Mouse (Mus musculus): Measurements from ENCODE around the gene P4htm. TPM values are rescaled to one million over a fixed set of nuclear protein-coding genes. Genes with fewer than 3 reads are reported as not detected.

P4htm gene
- 6.3 and 8.0 TPM in 2 replicates for polyA plus RNA-seq (2012)

DNA sequence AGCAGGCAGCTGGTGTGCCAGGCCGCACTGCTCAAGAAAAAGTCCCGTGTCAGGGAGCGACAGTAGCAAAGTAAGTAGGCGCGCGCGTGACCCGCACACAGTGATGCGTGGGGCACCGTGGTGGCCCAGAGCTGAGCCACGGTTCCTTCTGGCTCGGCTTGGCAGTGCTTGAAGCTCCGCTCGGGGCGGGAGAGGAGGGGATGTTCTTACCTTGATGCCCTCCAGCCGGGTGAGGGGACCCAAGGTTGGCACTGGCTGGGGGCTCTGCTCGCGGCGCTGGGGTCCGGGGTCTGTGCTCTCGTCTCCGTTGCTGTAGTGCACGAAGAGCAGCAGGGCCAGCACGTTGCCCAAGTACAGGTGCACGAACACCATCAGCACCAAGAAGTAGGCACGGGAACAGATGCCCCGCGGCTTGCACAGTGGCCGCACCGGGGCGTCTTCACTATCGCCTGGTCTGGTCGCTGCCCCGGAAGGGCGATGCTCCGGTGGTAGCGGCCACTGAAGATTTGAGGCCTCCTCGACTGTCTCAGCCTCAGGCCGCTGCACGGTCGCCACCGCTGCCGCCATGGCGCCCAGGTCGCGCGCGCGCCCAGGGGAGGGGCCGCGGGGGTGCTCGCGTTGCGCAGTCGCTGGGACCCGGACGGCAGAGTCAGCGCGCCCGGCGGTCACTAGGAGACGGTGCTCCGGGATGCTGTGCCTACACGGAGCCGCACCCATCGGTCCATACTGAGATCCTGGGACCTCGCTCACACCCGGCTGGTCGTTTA is at the start of gene P4htm:
Gene P4htm (minus strand): TSS at position 670 of the 767 bp plus-strand sequence.
- TF ChIP-seq GATA1 (IDR thresholded peaks at IDR 0.05; ENCODE audit: low read length) = no peak

DNA sequence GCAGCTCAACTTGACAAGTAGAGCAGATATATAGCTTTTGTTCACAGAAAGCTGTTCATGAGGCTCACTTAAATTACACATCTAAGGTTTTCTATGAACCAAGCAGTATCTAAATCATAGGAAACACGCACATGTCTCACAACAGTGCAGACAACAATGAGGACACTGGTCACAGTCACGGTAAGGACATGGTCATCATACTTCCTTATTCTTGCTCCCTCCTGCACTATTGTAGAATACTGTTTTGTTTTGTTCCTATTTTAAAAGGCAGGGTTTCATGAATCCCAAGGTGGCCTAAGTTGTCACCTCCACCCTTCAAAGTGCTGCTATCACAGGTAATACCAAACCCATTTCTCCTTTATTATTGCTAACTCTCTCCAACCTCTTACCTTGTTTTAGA is 42.4 kb upstream of the P4htm start:
- TF ChIP-seq GATA1 (IDR thresholded peaks at IDR 0.05; ENCODE audit: low read length) = no peak

DNA sequence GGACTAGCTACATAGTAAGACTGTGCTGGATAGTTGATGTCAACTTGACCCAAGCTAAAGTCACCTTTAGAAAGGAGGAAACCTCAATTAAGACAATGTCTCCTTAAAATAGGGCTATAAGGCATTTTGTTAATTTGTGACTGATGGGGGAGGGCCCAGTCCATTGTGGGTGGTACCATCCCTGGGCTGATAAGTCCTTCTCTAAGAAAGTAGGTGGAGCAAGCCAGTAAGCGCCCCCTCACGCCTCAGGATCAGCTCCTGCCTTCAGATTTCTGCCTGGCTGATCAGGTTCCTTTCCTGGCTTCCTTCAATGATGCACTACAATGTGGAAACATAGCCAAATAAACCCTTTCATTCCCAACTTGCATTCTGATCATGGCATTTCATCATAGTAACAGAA is 37.9 kb upstream of the P4htm start:
- TF ChIP-seq GATA1 (IDR thresholded peaks at IDR 0.05; ENCODE audit: low read length) = no peak

DNA sequence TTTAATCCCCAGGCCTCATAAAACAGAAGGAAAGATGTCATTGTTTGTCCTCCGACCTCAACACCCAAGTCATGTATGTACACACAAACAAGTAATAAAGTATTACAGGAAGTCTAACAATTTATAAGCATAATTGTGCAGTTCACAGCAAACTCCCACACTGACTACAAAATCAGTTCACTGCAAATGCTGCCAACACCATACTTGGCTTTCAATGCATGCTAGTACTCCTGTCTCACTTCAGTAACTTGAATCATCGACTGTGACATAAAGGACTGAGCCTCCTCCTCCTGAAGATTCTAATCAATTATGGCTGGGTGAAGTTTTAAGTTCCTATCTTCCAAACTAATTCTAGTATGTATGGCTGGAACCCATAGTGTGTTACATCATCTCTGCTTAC is 36.4 kb upstream of the P4htm start:
- no peak for TF ChIP-seq GATA1 (IDR thresholded peaks at IDR 0.05; ENCODE audit: low read length)

DNA sequence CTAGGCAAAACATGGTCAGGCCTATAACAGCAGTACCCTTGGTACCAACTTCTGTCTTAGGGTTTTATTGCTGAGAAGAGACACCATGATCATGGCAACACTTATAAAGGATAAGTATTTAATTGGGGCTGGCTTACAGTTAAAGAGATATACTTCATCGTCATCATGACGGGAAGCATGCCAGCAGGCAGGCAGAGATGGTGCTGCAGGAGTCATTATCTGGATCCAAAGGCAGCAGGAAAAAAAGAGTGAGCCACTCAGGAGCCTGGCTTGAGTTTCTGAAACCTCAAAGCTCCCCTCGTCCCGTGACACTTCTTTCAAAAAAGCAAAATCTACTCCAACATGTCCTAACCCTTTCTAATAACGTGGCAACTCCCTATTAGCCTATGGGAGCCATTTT is 34.9 kb upstream of the P4htm start:
- TF ChIP-seq GATA1 (IDR thresholded peaks at IDR 0.05; ENCODE audit: low read length) = no peak

DNA sequence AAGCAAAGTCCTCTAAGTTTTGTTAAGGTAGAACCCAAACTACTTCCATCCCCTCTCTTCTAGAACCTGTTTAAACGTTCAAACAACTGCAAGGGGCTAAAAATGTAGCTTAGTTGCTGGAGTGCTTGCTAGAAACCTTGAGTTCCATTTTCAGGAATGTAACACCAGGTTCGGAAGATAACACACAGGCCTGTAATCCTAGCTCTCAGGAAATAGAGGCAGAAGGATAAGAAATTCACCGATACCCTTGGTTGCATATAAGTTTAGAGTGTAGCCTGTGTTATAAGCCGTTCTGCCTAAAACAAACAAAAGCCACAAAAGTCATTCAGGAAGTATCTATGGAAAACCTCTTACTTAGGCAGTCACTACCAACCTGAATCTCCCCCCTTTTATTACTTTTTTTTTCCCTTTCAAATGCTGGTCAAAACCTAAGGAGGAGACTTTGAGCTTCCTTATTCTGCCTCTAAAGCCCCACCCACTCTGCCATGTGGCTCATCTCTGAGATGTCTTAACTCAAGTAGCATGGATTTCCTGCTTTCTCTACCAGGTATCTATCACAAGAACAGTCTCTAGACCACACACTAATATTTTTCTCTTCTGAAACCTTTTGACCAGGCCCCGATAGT is 34.3 kb upstream of the P4htm start:
- TF ChIP-seq GATA1 (IDR thresholded peaks at IDR 0.05; ENCODE audit: low read length) = no peak

DNA sequence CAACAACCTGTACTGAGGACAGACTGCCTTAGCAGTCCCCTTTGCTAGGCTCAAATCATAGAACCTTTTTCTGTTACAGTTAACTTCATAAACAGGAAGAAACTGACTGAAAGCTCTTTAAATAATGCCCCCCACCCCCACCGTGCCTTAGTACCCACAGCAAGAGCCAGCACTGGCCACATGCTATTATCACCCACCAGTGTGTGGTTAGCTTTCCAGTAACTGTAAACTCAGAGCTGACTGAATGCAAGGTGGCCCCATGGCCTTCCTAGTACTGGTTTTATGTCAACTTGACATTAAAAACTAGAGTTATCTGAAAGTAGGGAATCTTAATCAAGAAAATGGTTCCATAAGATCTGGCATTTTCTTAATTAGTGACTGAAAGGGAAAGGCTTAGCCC is 33.2 kb upstream of the P4htm start:
- TF ChIP-seq GATA1 (IDR thresholded peaks at IDR 0.05; ENCODE audit: low read length) = no peak

DNA sequence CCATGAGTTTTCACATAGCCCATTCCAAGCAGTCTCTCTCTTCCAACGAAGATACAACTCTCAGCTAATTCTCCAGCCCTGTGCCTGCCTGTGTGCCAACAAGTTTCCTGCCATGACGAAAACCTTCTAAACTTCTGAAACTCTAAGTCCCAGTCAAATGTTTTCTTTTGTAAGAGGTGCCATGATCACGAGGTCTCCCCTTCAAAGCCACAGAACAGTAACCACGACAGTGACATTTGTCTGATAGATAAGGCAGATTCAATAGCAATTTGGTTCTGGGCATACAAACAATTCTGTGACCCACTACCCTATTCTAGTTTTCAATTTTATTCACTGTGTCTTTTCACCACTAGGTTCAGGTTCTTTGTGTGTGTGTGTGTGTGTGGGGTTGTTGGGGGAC is 30.7 kb upstream of the P4htm start:
- no peak for TF ChIP-seq GATA1 (IDR thresholded peaks at IDR 0.05; ENCODE audit: low read length)

DNA sequence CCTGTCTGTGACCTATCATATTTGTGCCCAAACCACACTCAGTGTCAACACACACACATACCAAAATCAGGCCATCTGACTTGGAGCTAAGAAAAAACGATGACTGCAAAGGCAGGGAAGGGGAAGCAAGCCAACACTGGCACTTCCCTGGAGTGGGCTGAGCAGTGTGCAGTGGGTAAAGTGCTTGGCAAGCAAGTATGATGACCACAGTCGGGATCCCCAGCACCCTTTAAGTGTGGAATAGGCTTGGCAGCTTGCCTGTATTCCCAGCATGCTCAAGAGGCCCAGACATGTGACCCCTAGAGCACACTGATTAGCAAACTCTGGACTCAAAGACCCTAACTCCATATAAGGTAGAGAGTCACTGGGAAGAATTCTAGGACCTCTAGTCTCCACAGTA is 29.0 kb upstream of the P4htm start:
- TF ChIP-seq GATA1 (IDR thresholded peaks at IDR 0.05; ENCODE audit: low read length) = no peak

DNA sequence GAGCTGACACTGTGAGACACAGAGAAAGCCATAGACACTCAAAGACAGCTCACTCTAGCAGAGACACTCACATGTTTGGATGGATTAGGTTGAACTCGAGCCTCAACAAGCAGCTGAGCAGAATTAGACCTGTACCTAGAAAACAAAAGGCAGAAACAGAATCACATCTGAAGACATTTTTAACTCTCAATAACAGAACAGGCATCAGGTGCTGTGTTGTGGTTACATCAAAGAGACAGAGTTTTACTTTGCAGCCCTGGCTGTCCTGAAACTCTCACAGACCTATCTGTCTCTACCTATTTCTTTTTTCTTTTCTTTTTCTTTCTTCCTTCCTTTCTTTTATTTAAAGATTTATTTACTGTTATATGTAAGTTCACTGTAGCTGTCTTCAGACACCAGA is 19.8 kb upstream of the P4htm start:
- no peak for TF ChIP-seq GATA1 (IDR thresholded peaks at IDR 0.05; ENCODE audit: low read length)

DNA sequence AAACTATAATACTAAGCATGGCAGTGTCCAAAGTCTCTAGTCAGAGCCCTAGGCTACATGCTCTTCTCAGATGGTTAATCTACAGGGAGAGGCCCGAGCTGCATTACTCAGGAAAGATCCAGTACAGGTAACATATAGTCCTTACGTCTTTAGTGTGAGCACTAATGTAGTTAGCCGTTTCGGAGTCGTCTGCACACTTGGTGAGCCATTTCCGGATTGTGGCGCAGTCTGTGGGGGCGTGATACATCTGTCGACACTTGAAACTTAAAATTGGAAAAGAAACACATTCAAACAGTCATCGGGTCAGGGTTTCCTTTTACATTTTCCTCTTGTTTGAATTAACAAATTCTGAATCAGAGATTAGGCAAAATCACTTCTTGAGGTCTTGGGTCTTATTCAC is 14.0 kb upstream of the P4htm start:
- no peak for TF ChIP-seq GATA1 (IDR thresholded peaks at IDR 0.05; ENCODE audit: low read length)

DNA sequence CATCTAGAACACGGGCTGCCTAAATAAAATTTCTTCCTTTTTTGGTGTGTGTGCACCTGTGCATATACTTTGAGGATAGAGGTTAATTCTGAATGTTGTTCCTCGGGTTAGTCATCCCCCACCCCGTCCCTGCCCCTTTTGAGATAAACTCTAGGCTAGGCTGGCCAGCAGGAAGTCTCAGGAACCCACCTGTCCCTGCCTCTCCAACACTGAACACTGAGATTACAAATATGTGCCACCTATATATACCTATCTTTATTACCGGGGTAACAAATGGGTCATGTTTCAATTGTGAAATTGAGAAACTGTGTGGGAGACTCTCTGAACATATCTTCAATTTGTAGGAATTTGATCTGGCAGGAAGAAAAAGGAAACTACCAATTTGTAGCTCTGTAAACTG is 11.4 kb upstream of the P4htm start:
- TF ChIP-seq GATA1 (IDR thresholded peaks at IDR 0.05; ENCODE audit: low read length) = no peak

DNA sequence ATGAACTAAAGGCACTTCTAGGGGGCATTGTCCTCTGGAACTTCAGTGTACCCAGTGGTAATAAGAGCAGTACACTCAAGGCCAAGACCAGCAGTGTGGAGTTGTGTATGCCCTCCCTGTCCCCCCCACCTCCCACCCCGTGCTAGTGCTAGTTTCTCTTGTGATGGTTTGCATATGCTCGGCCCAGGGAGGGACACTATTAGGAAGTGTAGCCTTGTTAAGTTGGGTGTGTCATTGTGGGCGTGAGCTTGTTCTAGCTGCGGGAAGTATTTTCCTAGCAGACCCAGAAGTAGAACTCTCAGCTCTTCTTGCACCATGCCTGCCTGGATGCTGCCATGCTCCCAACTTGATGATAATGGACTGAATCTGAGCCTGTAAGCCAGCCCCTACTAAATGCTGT is 4.5 kb upstream of the P4htm start:
- no peak for TF ChIP-seq GATA1 (IDR thresholded peaks at IDR 0.05; ENCODE audit: low read length)

DNA sequence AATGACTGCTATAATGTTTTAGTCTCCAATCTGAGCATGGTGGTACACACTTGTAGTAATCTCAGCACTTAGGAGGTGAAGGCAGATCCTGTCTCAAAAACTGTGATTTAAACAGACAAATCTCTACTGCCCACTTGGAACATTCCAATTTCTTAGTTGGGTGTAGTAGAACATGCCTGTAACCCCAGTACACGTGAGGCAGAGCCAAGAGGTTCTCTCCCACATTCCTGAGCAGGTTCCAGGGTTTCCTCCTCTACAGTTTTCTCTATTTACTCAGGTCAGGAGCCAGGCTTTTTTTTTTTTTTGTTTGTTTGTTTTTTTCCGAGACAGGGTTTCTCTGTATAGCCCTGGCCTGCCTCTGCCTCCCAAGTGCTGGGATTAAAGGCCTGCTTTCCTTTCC is 2.5 kb upstream of the P4htm start:
- no peak for TF ChIP-seq GATA1 (IDR thresholded peaks at IDR 0.05; ENCODE audit: low read length)

DNA sequence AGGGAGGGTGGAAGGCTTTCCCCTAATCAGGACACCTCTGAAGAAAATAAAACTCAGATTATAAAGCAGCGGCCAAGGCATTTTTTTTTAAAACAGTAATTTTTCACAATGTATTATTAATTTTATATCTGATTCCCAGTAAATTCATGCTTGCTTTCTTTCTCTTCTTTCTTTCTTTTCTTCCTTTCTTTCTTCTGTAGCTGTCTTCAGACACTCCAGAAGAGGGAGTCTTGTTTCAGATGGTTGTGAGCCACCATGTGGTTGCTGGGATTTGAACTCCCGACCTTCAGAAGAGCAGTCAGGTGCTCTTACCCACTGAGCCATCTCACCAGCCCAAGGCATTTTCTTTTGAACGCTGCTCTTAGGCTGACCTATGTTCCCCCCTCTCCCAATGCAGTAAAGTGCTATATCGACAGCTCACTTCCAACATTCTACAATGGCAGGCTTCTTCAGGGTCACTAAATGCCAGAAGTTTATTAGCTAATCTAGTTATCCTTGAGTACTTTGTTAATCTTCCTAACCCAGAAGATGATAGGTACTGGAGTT is 1.6 kb upstream of the P4htm start:
- TF ChIP-seq GATA1 (IDR thresholded peaks at IDR 0.05; ENCODE audit: low read length) = no peak

DNA sequence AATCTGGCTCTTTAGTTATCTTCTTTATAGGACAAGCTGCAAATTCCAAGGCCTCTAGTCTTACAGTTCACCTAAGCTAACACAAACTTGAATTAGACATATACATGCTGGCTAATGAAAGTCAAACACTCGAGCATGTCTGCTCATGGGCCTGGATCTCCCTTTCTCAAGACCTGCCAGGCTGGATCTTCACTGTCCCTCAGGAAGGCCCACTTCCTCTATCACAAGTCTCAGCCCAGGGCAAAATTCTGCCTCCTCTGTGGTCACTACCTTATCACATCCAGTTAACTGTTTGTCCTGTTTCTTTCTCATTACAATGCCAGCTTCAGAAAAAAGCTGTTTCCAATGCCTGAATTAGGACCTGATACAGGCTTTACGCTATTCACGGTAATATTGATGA is 3.1 kb downstream of the P4htm start:
- no peak for TF ChIP-seq GATA1 (IDR thresholded peaks at IDR 0.05; ENCODE audit: low read length)

DNA sequence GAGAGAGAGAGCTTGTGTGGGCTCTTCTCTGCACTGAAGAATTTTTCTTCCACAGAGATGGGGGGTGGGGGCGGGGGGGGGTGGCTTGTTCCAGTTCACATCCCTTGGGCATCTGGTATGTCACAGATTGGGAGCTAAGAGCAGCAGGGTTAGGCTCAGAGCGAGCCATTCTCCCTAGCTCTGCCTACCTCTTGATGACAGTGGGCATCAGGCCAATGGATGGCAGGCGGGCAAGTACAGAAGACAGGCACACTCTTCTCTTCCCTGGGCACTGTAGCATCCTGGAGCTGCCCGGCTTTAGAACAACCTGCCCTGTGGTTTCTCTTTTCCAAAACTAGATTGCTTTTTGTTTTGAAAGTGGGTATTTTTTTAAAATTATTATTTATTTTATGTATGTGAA is 6.0 kb downstream of the P4htm start:
- no peak for TF ChIP-seq GATA1 (IDR thresholded peaks at IDR 0.05; ENCODE audit: low read length)

All from G1E-ER4 (cell line).